Mouse (Mus musculus): ENCODE data around the gene Bod1l.

- TF ChIP-seq CTCF (IDR thresholded peaks at IDR 0.05 in 2 of 3, conservative IDR thresholded peaks at IDR 0.05 in 1 of 3; ENCODE audit: control insufficient read depth in 1 of 3, insufficient read depth in 1 of 3, low read depth in 2 of 3, low read length in 3 of 3, poor library complexity in 1 of 3, severe bottlenecking in 1 of 3) (no peak), POLR2A (IDR thresholded peaks at IDR 0.05; ENCODE audit: control insufficient read depth in 1 of 2, insufficient read depth in 1 of 2, low read depth in 1 of 2, low read length in 2 of 2, poor library complexity in 1 of 2) (no peak), HCFC1 (IDR thresholded peaks at IDR 0.05; ENCODE audit: low read depth, low read length) (no peak), RAD21 (IDR thresholded peaks at IDR 0.05; ENCODE audit: low read depth, low read length) (no peak), USF2 (IDR thresholded peaks at IDR 0.05; ENCODE audit: borderline replicate concordance in 1 of 2, insufficient read depth in 1 of 2, low read depth in 1 of 2, low read length in 2 of 2) (no peak)
Measured at GRCm38 (mm10) chr5:41794434-41794833, 49.7 kb downstream of the Bod1l start.
